Mouse (Mus musculus): ENCODE data around the gene Ankrd11. TPM values are rescaled to one million over a fixed set of nuclear protein-coding genes. Genes with fewer than 3 reads are reported as not detected.
A peak's percentile ranks its signal among the peaks of the same experiment; 100 is the strongest.
"Not testable (repeated sequence)": the region's sequence is repeated elsewhere in the genome, so short reads cannot be mapped to it uniquely, and the experiment has no call there.

The Ankrd11 gene
- polyA plus RNA-seq, 1 experiment from 2014 or later: 43.9 TPM

- 55% methylated on average over 5 of the region's 5 CpGs for whole genome bisulfite sequencing (ENCODE audit: insufficient replicate concordance)
- H3K27ac ChIP-seq: peak overlapping the region; percentile 52; the same call in 1 of the 2 replicates
- no peaks in the 10 kb centered on the region for H3K27me3 ChIP-seq (replicated peaks)
- H3K4me1 ChIP-seq: 0 out of 2 replicates have a peak, but pooled peaks cover 5% of the 10 kb centered on the region
- H3K9ac ChIP-seq: peak overlapping the region; percentile 10; the same call in 1 of the 2 replicates
- no peaks in the 10 kb centered on the region for H3K9me3 ChIP-seq (replicated peaks)
- peak; percentile 26; the same call in 1 of the 2 replicates for ATAC-seq
- H3K4me3 ChIP-seq: no peak overlapping the region
- H3K36me3 ChIP-seq: no peaks in the 10 kb centered on the region
- H3K4me2 ChIP-seq: no peak overlapping the region
Measured at GRCm38 (mm10) chr8:123051458-123051857, 9.4 kb upstream of the Ankrd11 start.

- H3K27me3 ChIP-seq (replicated peaks): no peaks in the 10 kb centered on the region
- H3K4me2 ChIP-seq: no peak overlapping the region
- peaks cover 24% of the 10 kb centered on the region for H3K4me1 ChIP-seq
- WGBS (ENCODE audit: insufficient replicate concordance): 81% methylated on average over 7 of the region's 7 CpGs
- no peak overlapping the region for H3K27ac ChIP-seq
- H3K9me3 ChIP-seq (replicated peaks): no peaks in the 10 kb centered on the region
- peaks cover 18% of the 10 kb centered on the region; the same call in 1 of the 2 replicates for H3K36me3 ChIP-seq
- H3K9ac ChIP-seq: no peak overlapping the region
- ATAC-seq: no peak
- H3K4me3 ChIP-seq: no peak overlapping the region
Measured at GRCm38 (mm10) chr8:123048402-123048801, 6.3 kb upstream of the Ankrd11 start.

GRCm38 (mm10) chr8:123047827-123048226, 5.8 kb upstream of the Ankrd11 start:
- H3K27ac ChIP-seq: no peak overlapping the region

GRCm38 (mm10) chr8:123046706-123047105, 4.6 kb upstream of the Ankrd11 start:
- H3K4me2 ChIP-seq: no peak overlapping the region
- no peaks in the 10 kb centered on the region for H3K9me3 ChIP-seq (replicated peaks)
- H3K27me3 ChIP-seq (replicated peaks): no peaks in the 10 kb centered on the region
- peaks cover 24% of the 10 kb centered on the region for H3K4me1 ChIP-seq
- H3K4me3 ChIP-seq: no peak overlapping the region
- no peak overlapping the region for H3K27ac ChIP-seq
- 77% methylated on average over 4 of the region's 4 CpGs for WGBS (ENCODE audit: insufficient replicate concordance)
- no peak overlapping the region for H3K9ac ChIP-seq
- ATAC-seq: no peak
- peaks cover 18% of the 10 kb centered on the region; the same call in 1 of the 2 replicates for H3K36me3 ChIP-seq

More at GRCm38 (mm10) chr8:123047827-123048226, 5.8 kb upstream of the Ankrd11 start:
- Histone ChIP-seq H3K4me1 (peaks cover 28% of the 10 kb centered on the region), H3K9ac (no peak overlapping the region), H3K9me3 (replicated peaks) (no peaks in the 10 kb centered on the region), H3K36me3 (peaks cover 18% of the 10 kb centered on the region; the same call in 1 of the 2 replicates), H3K4me2 (no peak overlapping the region), H3K4me3 (no peak overlapping the region), H3K27me3 (replicated peaks) (no peaks in the 10 kb centered on the region)
- no peak for ATAC-seq
- WGBS (ENCODE audit: insufficient replicate concordance): 86% methylated on average over 7 of the region's 7 CpGs

GRCm38 (mm10) chr8:123044743-123045425, 2.8 kb upstream of the Ankrd11 start:
- not testable (repeated sequence) for H3K4me2 ChIP-seq; H3K27ac ChIP-seq; H3K9ac ChIP-seq; H3K27me3 ChIP-seq (replicated peaks); H3K4me3 ChIP-seq; ATAC-seq; H3K9me3 ChIP-seq (replicated peaks)
- 84% methylated on average over 23 of the region's 23 CpGs for WGBS (ENCODE audit: insufficient replicate concordance)
- peaks cover 34% of the 10 kb centered on the region for H3K4me1 ChIP-seq
- H3K36me3 ChIP-seq: peaks cover 18% of the 10 kb centered on the region; the same call in 1 of the 2 replicates

GRCm38 (mm10) chr8:123043941-123044340, 1.9 kb upstream of the Ankrd11 start:
- H3K27ac ChIP-seq: peak overlapping the region; percentile 12; the same call in 1 of the 2 replicates
- ATAC-seq: no peak

GRCm38 (mm10) chr8:123042974-123043625, 1.0 kb upstream of the Ankrd11 start:
- H3K27me3 ChIP-seq (replicated peaks): no peaks in the 10 kb centered on the region
- 13% methylated on average over 22 of the region's 22 CpGs for WGBS (ENCODE audit: insufficient replicate concordance)
- H3K9me3 ChIP-seq (replicated peaks): no peaks in the 10 kb centered on the region
- H3K36me3 ChIP-seq: peaks cover 18% of the 10 kb centered on the region; the same call in 1 of the 2 replicates
- peak overlapping the region; percentile 94 for H3K9ac ChIP-seq
- H3K4me3 ChIP-seq: peak overlapping the region; percentile 100
- H3K27ac ChIP-seq: peak overlapping the region; percentile 100
- peak overlapping the region; percentile 75 for H3K4me2 ChIP-seq
- H3K4me1 ChIP-seq: peaks cover 51% of the 10 kb centered on the region
- no peak for ATAC-seq

More at GRCm38 (mm10) chr8:123043941-123044340, 1.9 kb upstream of the Ankrd11 start:
- 77% methylated on average over 3 of the region's 3 CpGs for WGBS (ENCODE audit: insufficient replicate concordance)
- H3K4me2 ChIP-seq: peak overlapping the region; percentile 75
- peak overlapping the region; percentile 100 for H3K4me3 ChIP-seq
- no peaks in the 10 kb centered on the region for H3K9me3 ChIP-seq (replicated peaks)
- H3K9ac ChIP-seq: peak overlapping the region; percentile 94; the same call in 1 of the 2 replicates
- H3K4me1 ChIP-seq: peaks cover 44% of the 10 kb centered on the region
- no peaks in the 10 kb centered on the region for H3K27me3 ChIP-seq (replicated peaks)
- H3K36me3 ChIP-seq: peaks cover 18% of the 10 kb centered on the region; the same call in 1 of the 2 replicates

GRCm38 (mm10) chr8:123041774-123042105, 337 bp downstream of the Ankrd11 start:
- WGBS (ENCODE audit: insufficient replicate concordance): under 1% methylated on average over 40 of the region's 60 CpGs
- ATAC-seq: peak; percentile 6
- peak overlapping the region; percentile 100 for H3K9ac ChIP-seq
- H3K4me1 ChIP-seq: peaks cover 65% of the 10 kb centered on the region
- H3K27me3 ChIP-seq (replicated peaks): no peaks in the 10 kb centered on the region
- peaks cover 18% of the 10 kb centered on the region; the same call in 1 of the 2 replicates for H3K36me3 ChIP-seq
- H3K27ac ChIP-seq: peak overlapping the region; percentile 97
- H3K9me3 ChIP-seq (replicated peaks): no peaks in the 10 kb centered on the region
- H3K4me2 ChIP-seq: peak overlapping the region; percentile 84
- H3K4me3 ChIP-seq: peak overlapping the region; percentile 100

GRCm38 (mm10) chr8:123041008-123041773, 886 bp downstream of the Ankrd11 start:
- H3K27ac ChIP-seq: peak overlapping the region; percentile 97
- no peak for ATAC-seq
- peaks cover 70% of the 10 kb centered on the region for H3K4me1 ChIP-seq
- WGBS (ENCODE audit: insufficient replicate concordance): under 1% methylated on average over 65 of the region's 71 CpGs
- peaks cover 18% of the 10 kb centered on the region; the same call in 1 of the 2 replicates for H3K36me3 ChIP-seq
- H3K4me2 ChIP-seq: peak overlapping the region; percentile 84
- peak overlapping the region; percentile 100 for H3K9ac ChIP-seq
- no peaks in the 10 kb centered on the region for H3K27me3 ChIP-seq (replicated peaks)
- peak overlapping the region; percentile 100 for H3K4me3 ChIP-seq
- H3K9me3 ChIP-seq (replicated peaks): no peaks in the 10 kb centered on the region

- Histone ChIP-seq H3K4me3 (peak overlapping the region; percentile 100), H3K4me2 (peak overlapping the region; percentile 84), H3K9me3 (replicated peaks) (no peaks in the 10 kb centered on the region), H3K36me3 (peaks cover 11% of the 10 kb centered on the region; the same call in 1 of the 2 replicates), H3K27ac (peak overlapping the region; percentile 97), H3K9ac (peak overlapping the region; percentile 100), H3K4me1 (peaks cover 78% of the 10 kb centered on the region), H3K27me3 (replicated peaks) (no peaks in the 10 kb centered on the region)
- no peak for ATAC-seq
- 23% methylated on average over 4 of the region's 4 CpGs for WGBS (ENCODE audit: insufficient replicate concordance)
Measured at GRCm38 (mm10) chr8:123040110-123040650, 1.9 kb downstream of the Ankrd11 start.

- Histone ChIP-seq H3K27me3 (replicated peaks) (no peaks in the 10 kb centered on the region), H3K4me3 (peak overlapping the region; percentile 100; the same call in 1 of the 2 replicates), H3K4me1 (peaks cover 79% of the 10 kb centered on the region), H3K9me3 (replicated peaks) (no peaks in the 10 kb centered on the region), H3K36me3 (peaks cover 5% of the 10 kb centered on the region; the same call in 1 of the 2 replicates), H3K9ac (peak overlapping the region; percentile 100; the same call in 1 of the 2 replicates), H3K27ac (peak overlapping the region; percentile 97), H3K4me2 (peak overlapping the region; percentile 84)
- no peak for ATAC-seq
- 78% methylated on average over 11 of the region's 11 CpGs for WGBS (ENCODE audit: insufficient replicate concordance)
Measured at GRCm38 (mm10) chr8:123039376-123040109, 2.5 kb downstream of the Ankrd11 start.

Measured in liver, embryonic 12.5 days (tissue).